Mouse (Mus musculus) liver, embryonic 13.5 days (tissue): Measurements from ENCODE around the gene Neurl2. TPM values are rescaled to one million over a fixed set of nuclear protein-coding genes. Genes with fewer than 3 reads are reported as not detected.
"Not testable (repeated sequence)": the region's sequence is repeated elsewhere in the genome, so short reads cannot be mapped to it uniquely, and the experiment has no call there.

Source experiments
- ATAC-seq: fragments of 200-750 bp; cut with Nextera tagmentation; 2 replicates; pipeline ENCODE4 v1.8.0; 2017; ENCODE audit warnings: low read depth, mild to moderate bottlenecking, moderate number of reproducible peaks, moderate library complexity
- DNase-seq: peaks from one replicate; pipeline ENCODE4 v3.0.0; 2022
- H3K27ac ChIP-seq: fragments of 300-500 bp; sonication (generic); 2 replicates; pipeline ENCODE4 v1.5.1; 2015; ENCODE audit warnings: moderate library complexity, mild to moderate bottlenecking, inconsistent platforms
- H3K27me3 ChIP-seq: fragments of 300-500 bp; sonication (generic); 2 replicates; pipeline ENCODE4 v1.6.1; 2015; ENCODE audit warnings: mild to moderate bottlenecking, inconsistent platforms
- H3K36me3 ChIP-seq: fragments of 300-500 bp; sonication (generic); 2 replicates; pipeline ENCODE4 v1.6.1; 2015; ENCODE audit warnings: mild to moderate bottlenecking, inconsistent platforms
- H3K4me1 ChIP-seq: fragments of 300-500 bp; sonication (generic); replicated peaks from 2 replicates; pipeline ENCODE4 v1.6.1; 2015; ENCODE audit warnings: inconsistent platforms
- H3K4me2 ChIP-seq: fragments of 300-500 bp; sonication (generic); 2 replicates; pipeline ENCODE4 v1.6.1; 2015; ENCODE audit warnings: inconsistent platforms, mild to moderate bottlenecking, moderate library complexity
- H3K4me3 ChIP-seq: fragments of 300-500 bp; sonication (generic); replicated peaks from 2 replicates; pipeline ENCODE4 v1.5.1; 2015; ENCODE audit warnings: mild to moderate bottlenecking, inconsistent platforms
- H3K9ac ChIP-seq: fragments of 300-500 bp; sonication (generic); 2 replicates; pipeline ENCODE4 v1.6.1; 2015; ENCODE audit warnings: mild to moderate bottlenecking, inconsistent platforms
- H3K9me3 ChIP-seq: fragments of 300-500 bp; sonication (generic); replicated peaks from 2 replicates; pipeline ENCODE4 v1.6.1; 2016; ENCODE audit warnings: inconsistent platforms
- WGBS: fragments of 180-500 bp; shearing (Covaris S2); methylation state at CpG from one replicate; pipeline ENCODE4 v1.1.7; 2015; ENCODE audit not compliant: insufficient replicate concordance; 5-methylcytosine and 5-hydroxymethylcytosine counted together
- polyA plus RNA-seq: library from polyadenylated mRNA; unstranded; fragments of >200 nt; fragmentation: Nextera tagmentation; extraction: Ambion mirVana; gene quantifications from 2 replicates; pipeline ENCODE4 v1.2.1, GENCODE M21; 2015

Neurl2 gene
- polyA plus RNA-seq, result 2.4 and 2.5 TPM in 2 replicates

- Histone ChIP-seq H3K27ac (peak within 1 kb of the TSS; percentile 83), H3K9me3 (no peaks in the 10 kb centered on the region), H3K27me3 (no peaks in the 10 kb centered on the region), H3K4me1 (peaks cover 27% of the 10 kb centered on the region), H3K4me3 (peak within 1 kb of the TSS; percentile 75), H3K36me3 (peaks cover 22% of the 10 kb centered on the region), H3K9ac (peak within 1 kb of the TSS; percentile 82), H3K4me2 (peak within 1 kb of the TSS; percentile 97)
- DNase-seq (peak; percentile 77), ATAC-seq (peak; percentile 59)
- under 1% methylated on average over 31 of the region's 31 CpGs for WGBS
Measured at GRCm38 (mm10) chr2:164833314-164833959, at the start of gene Neurl2. TSS of gene Neurl2 (minus strand) at chr2:164833456.

DNA sequence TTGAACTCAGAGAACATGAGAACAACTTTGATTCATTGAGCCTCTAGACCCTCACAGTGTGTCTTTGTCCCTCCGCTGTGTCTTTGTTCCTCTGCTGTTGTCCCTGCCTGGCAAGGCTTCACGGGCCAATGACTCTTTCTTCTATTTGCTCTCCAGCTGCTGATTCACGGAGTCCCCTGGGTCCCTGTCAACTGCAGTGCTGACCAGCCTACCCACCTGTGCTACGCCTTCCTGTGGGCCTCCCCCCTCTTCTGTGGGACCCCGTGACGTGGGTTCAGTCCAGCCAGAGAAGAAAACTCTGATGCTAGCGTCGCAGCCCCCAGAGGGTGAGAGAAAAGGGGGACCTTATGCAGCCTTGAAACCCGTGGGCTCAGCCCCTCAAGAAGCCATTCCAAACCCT, 49.4 kb upstream of the Neurl2 start:
- no peaks in the 10 kb centered on the region for H3K27me3 ChIP-seq
- ATAC-seq (no peak), DNase-seq (no peak)
- no peak overlapping the region for H3K9ac ChIP-seq
- no peak overlapping the region for H3K27ac ChIP-seq
- 82% methylated on average over 9 of the region's 9 CpGs for WGBS
- peaks cover 29% of the 10 kb centered on the region for H3K4me1 ChIP-seq
- H3K36me3 ChIP-seq, result peaks cover 50% of the 10 kb centered on the region
- H3K9me3 ChIP-seq, result no peaks in the 10 kb centered on the region
- no peak overlapping the region for H3K4me3 ChIP-seq
- H3K4me2 ChIP-seq, result no peak overlapping the region

DNA sequence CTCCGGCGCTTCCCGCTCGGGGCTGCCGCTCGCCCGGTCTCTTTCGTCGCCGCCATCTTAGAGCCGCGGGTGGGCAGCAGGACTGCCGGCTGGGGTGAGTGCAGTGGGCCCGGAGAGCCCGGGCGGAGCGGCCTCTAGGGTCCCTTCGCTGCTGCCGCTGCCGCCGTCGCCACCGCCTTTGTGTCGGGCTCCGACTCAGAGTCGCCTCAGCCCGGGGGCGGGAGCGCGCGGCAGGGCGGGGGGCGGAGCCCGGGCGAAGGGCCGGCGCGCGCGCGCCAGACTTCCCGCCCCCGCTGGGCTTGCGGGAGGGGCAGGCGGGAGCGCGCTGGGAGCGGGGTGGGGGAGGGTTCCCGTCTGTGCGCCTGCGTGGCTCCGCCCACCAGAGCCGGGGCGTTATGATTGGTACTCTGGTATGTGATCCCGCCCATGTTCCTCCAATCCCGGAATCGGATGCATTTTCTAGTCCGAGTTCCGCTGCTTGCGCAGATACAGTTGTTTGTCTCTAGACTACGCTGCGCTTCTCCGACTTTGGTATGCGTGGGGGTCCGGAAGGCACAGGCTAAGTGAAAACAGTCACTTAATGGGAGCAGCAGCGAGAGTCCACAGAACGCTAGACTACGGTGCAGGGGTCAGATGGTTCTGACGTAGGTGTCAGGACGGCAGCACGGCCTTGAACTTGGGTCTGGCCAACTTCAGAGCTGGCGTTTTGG, 46.5 kb upstream of the Neurl2 start:
- H3K27ac ChIP-seq, result peak overlapping the region; percentile 97
- H3K4me2 ChIP-seq, result peak overlapping the region; percentile 94
- no peaks in the 10 kb centered on the region for H3K9me3 ChIP-seq
- H3K9ac ChIP-seq, result peak overlapping the region; percentile 99
- H3K4me1 ChIP-seq, result peaks cover 37% of the 10 kb centered on the region
- DNase-seq, result peak; percentile 94
- peak overlapping the region; percentile 98 for H3K4me3 ChIP-seq
- under 1% methylated on average over 71 of the region's 72 CpGs for WGBS
- peak; percentile 84 for ATAC-seq
- peaks cover 25% of the 10 kb centered on the region for H3K36me3 ChIP-seq
- H3K27me3 ChIP-seq, result no peaks in the 10 kb centered on the region

DNA sequence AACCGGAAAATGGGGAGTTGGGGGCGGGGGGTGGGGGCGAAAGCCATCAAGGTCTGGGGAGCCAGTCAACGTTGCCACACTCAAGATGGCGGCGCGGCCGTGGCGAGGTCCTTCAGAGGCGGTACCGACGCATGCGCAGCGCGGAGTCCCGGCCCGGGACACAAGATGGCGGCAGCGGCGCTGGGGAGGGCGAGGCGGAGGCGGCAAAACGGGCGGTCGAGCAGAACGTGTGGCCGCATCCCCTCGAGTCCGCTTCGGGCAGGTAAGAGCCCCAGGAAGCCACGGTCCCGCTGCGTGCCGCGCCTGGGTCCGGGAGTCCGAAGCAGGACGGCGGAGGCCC, 45.9 kb upstream of the Neurl2 start, which contains the start of gene Pcif1:
Pcif1 (plus strand) TSS at position 77 of the 340 bp plus-strand sequence.
- peaks cover 43% of the 10 kb centered on the region for H3K4me1 ChIP-seq
- no peaks in the 10 kb centered on the region for H3K9me3 ChIP-seq
- DNase-seq (peak; percentile 87), ATAC-seq (peak; percentile 75)
- H3K36me3 ChIP-seq, result peaks cover 20% of the 10 kb centered on the region
- under 1% methylated on average over 40 of the region's 40 CpGs for WGBS
- peak within 1 kb of the TSS; percentile 94 for H3K4me2 ChIP-seq
- H3K27ac ChIP-seq, result peak within 1 kb of the TSS; percentile 97
- H3K27me3 ChIP-seq, result no peaks in the 10 kb centered on the region
- peak within 1 kb of the TSS; percentile 98 for H3K4me3 ChIP-seq
- H3K9ac ChIP-seq, result peak within 1 kb of the TSS; percentile 99

DNA sequence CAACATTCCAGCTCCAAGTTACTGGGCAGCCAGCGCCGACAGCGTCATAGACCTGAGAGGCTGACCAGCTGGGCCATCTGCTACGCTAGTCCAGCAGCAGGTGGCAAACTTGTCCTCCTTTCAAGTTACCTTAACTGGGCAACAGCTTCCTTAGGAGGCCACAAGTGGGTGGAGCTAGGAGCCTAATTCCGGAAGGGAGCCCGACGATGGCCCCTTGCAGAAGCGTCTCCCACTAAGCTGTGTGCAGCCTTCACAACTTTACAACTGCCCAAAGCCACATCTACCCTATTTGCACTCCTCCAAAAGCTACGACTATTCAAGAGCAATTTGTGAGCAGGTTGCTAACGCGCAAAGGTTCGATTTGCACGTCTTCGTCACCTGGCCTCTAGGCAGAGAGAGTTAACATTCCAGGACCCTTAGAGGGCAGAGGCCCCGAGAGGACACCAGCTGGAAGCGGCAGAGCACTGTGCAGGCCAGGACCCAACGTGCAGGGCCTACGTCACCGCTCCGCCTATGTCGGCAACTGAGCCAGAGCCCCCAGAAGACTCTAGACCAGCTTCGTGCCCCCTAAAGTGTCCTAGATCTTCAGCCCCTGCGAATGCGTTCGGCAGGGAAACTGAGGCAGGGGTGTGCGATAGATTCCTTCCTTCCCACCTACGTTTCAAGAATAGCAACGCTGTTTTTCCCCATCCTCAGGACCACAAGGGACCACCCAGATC, 45.4 kb upstream of the Neurl2 start:
- 1% methylated on average over 28 of the region's 28 CpGs for WGBS
- peak; percentile 58 for ATAC-seq

GRCm38 (mm10) chr2:164877376-164878215, 44.3 kb upstream of the Neurl2 start:
- not testable (repeated sequence) for DNase-seq, ATAC-seq, H3K9me3 ChIP-seq, H3K27me3 ChIP-seq, H3K36me3 ChIP-seq
- Histone ChIP-seq H3K4me1 (peaks cover 44% of the 10 kb centered on the region), H3K4me3 (peak overlapping the region; percentile 98), H3K27ac (peak overlapping the region; percentile 97), H3K9ac (peak overlapping the region; percentile 99), H3K4me2 (peak overlapping the region; percentile 94)
- WGBS, result 61% methylated on average over 11 of the region's 11 CpGs

More for the DNA sequence above, 45.4 kb upstream of the Neurl2 start:
- Histone ChIP-seq H3K27ac (peak overlapping the region; percentile 97), H3K27me3 (no peaks in the 10 kb centered on the region), H3K4me1 (peaks cover 46% of the 10 kb centered on the region), H3K9me3 (no peaks in the 10 kb centered on the region), H3K36me3 (peaks cover 15% of the 10 kb centered on the region), H3K9ac (peak overlapping the region; percentile 99), H3K4me3 (peak overlapping the region; percentile 98), H3K4me2 (peak overlapping the region; percentile 94)
- peak; percentile 77 for DNase-seq

- not testable (repeated sequence) for H3K27ac ChIP-seq, H3K36me3 ChIP-seq, H3K9me3 ChIP-seq, H3K9ac ChIP-seq, H3K27me3 ChIP-seq, H3K4me3 ChIP-seq, DNase-seq, H3K4me2 ChIP-seq, ATAC-seq
- H3K4me1 ChIP-seq, result peaks cover 31% of the 10 kb centered on the region
- 36% methylated on average over 2 of the region's 2 CpGs for WGBS
Measured at GRCm38 (mm10) chr2:164875648-164876047, 42.4 kb upstream of the Neurl2 start.

GRCm38 (mm10) chr2:164874239-164874769, 41.0 kb upstream of the Neurl2 start:
- H3K27ac ChIP-seq, result 0 out of 2 replicates have a peak overlapping the region, but pooled peaks have one; percentile 13
- no peak for DNase-seq
- 22% methylated on average over 1 of the region's 1 CpGs for WGBS

DNA sequence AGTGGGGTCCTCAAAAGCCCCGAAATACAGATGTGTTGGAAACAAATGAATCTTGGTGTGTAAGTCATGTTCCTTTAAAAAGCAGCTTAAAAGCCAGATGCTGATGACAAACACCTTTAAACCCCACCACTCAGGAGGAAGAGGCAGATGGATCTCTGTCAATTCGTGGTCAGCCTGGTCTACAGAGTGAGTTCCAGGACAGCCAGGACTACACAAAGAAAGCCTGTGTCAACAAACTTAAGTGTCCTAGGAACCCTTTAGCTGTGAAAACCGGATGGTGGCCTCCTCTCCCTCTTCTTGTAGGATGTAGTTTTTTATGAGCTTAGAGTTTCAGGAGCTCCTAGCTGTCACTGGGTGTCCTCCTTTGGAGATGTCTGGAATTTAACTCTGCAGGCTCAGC, 40.4 kb upstream of the Neurl2 start:
- Histone ChIP-seq H3K27me3 (no peaks in the 10 kb centered on the region), H3K4me2 (no peak overlapping the region), H3K9me3 (no peaks in the 10 kb centered on the region), H3K9ac (no peak overlapping the region), H3K36me3 (peaks cover 3% of the 10 kb centered on the region; the same call in 1 of the 2 replicates), H3K4me1 (peaks cover 25% of the 10 kb centered on the region), H3K27ac (no peak overlapping the region), H3K4me3 (no peak overlapping the region)
- DNase-seq (no peak), ATAC-seq (no peak)
- 31% methylated on average over 3 of the region's 3 CpGs for WGBS

More at GRCm38 (mm10) chr2:164874239-164874769, 41.0 kb upstream of the Neurl2 start:
- Histone ChIP-seq H3K4me1 (peaks cover 26% of the 10 kb centered on the region), H3K36me3 (peaks cover 3% of the 10 kb centered on the region; the same call in 1 of the 2 replicates), H3K9ac (no peak overlapping the region), H3K4me3 (no peak overlapping the region), H3K4me2 (no peak overlapping the region), H3K9me3 (no peaks in the 10 kb centered on the region), H3K27me3 (no peaks in the 10 kb centered on the region)
- ATAC-seq, result no peak

GRCm38 (mm10) chr2:164871602-164872303, 38.5 kb upstream of the Neurl2 start:
- Histone ChIP-seq H3K9ac (no peak overlapping the region), H3K4me1 (peaks cover 17% of the 10 kb centered on the region), H3K4me3 (no peak overlapping the region), H3K4me2 (no peak overlapping the region), H3K9me3 (peaks cover 3% of the 10 kb centered on the region; the same call in 1 of the 2 replicates), H3K36me3 (no peaks in the 10 kb centered on the region), H3K27me3 (no peaks in the 10 kb centered on the region), H3K27ac (no peak overlapping the region)
- DNase-seq, result no peak
- whole genome bisulfite sequencing, result 45% methylated on average over 6 of the region's 6 CpGs
- no peak for ATAC-seq
